Mouse (Mus musculus): ENCODE results near the gene Tm2d3. TPM values are rescaled to one million over a fixed set of nuclear protein-coding genes. Genes with fewer than 3 reads are reported as not detected.

Gene Tm2d3
- polyA plus RNA-seq, 1 experiment from 2014 or later, result 62.4 TPM

GRCm38 (mm10) chr7:65747990-65748955, 57.3 kb downstream of the Tm2d3 start:
- Histone ChIP-seq H3K4me1 (replicated peaks; ENCODE audit: control insufficient read depth, insufficient read depth, low read length) (no peaks in the 10 kb centered on the region), H3K4me2 (replicated peaks; ENCODE audit: low read depth) (no peak overlapping the region), H3K27me3 (replicated peaks; ENCODE audit: control insufficient read depth, insufficient read depth, low read length) (no peaks in the 10 kb centered on the region), H3K4me3 (ENCODE audit: low read depth, low read length) (no peak overlapping the region), H3K9ac (ENCODE audit: low read depth, low read length) (no peak overlapping the region), H3K36me3 (ENCODE audit: control insufficient read depth, insufficient read depth) (no peaks in the 10 kb centered on the region), H3K27ac (ENCODE audit: low read depth, low read length) (no peak overlapping the region), H3K9me3 (ENCODE audit: control insufficient read depth) (0 out of 2 replicates have a peak, but pooled peaks cover 4% of the 10 kb centered on the region)
- no peak for TF ChIP-seq CTCF (IDR thresholded peaks at IDR 0.05; ENCODE audit: low read depth)
- WGBS, result 83% methylated on average over 11 of the region's 11 CpGs
- no peak for ATAC-seq

Other genes with a start within 250 kb of the Tm2d3 start
- 9.7 and 10.5 TPM in 2 replicates for gene Tjp1, start 163.4 kb upstream of the Tm2d3 start, polyA plus RNA-seq (2015; fragmentation: Nextera tagmentation; extraction: Ambion mirVana)
- 3.8 TPM in 2 replicates for gene Tarsl2, start 46.3 kb upstream of the Tm2d3 start, polyA plus RNA-seq (2015; fragmentation: Nextera tagmentation; extraction: Ambion mirVana)
- 4.7 and 5.3 TPM in 2 replicates for gene Pcsk6, start 170.6 kb downstream of the Tm2d3 start, polyA plus RNA-seq (2015; fragmentation: Nextera tagmentation; extraction: Ambion mirVana)